Mouse (Mus musculus) megakaryocyte, adult 5-6 weeks (primary cell): Measurements from ENCODE around the gene B3galt5. TPM values are rescaled to one million over a fixed set of nuclear protein-coding genes. Genes with fewer than 3 reads are reported as not detected.
A peak's percentile ranks its signal among the peaks of the same experiment; 100 is the strongest.

Source experiments
- ATAC-seq: 2 replicates; pipeline ENCODE4 v1.8.0; 2016; ENCODE audit warnings: mild to moderate bottlenecking, inconsistent platforms; ENCODE audit not compliant: poor library complexity, severe bottlenecking
- total RNA-seq, 2 experiments: library from RNA; stranded (forward) in 1 of 2; stranded (reverse) in 1 of 2; fragments of 153-499, 151-499 nt in 1 of 2; fragments of 221-1000, 200-1000 nt in 1 of 2; gene quantifications; 2 replicates each; pipeline versions ENCODE4 v1.2.3 to v1.2.4; 2015 to 2017

B3galt5 gene
- total RNA-seq (2015), result not detected in 2 replicates
- total RNA-seq (2017), result 0.08 TPM in 1 of 2 replicates, not detected in the other

DNA sequence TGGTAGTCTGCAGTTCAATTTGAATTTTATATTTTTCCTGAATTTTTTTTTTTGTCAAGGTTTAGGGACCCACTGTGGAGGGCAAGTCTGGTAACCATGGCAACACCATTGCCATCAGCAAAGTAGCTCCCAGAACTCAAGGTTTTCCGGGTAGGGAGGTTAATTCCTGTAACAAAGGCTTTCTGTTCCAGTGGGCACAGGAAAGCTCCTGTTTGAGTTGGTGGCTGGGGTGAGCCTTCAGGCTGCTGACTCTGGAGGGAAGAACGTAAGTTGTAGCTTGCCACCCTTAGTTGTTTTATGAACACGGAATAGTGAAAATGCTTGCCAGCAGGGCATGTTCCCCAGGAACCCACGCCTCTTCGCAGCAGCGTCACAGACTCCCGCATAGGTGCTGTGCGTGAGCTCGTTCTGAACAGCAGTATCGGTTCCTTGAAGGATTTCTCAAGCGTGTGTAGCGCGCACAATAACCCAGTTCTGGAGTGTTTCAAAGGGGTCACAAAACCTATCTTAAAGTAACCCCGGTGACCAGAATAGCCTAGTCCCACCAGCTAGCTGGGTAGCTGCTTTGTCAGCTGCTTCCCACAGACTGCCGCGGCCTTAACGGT lies at the start of gene B3galt5:
Gene B3galt5, plus strand, starts transcription at position 436 of the 605 bp plus-strand sequence.
- ATAC-seq, result no peak

DNA sequence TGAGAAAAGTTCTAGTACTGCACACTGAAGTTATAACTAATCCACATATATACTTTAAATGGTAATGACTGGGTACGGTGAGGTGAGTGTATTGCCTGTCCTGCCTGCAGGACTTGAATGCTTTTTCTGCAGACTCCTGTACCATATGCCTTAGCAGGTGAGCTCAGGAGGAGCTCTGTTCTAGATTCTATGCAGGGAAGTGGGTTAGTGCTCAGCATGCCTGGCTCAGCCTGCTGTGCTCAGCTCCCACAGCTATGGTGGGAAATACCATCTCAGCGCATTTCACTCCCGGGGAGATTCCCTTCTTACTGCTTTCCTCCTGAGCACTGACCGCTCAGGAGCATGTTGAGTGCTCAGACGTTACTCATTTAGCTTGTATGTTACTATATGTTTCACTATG lies 48.0 kb upstream of the B3galt5 start:
- ATAC-seq, result no peak

DNA sequence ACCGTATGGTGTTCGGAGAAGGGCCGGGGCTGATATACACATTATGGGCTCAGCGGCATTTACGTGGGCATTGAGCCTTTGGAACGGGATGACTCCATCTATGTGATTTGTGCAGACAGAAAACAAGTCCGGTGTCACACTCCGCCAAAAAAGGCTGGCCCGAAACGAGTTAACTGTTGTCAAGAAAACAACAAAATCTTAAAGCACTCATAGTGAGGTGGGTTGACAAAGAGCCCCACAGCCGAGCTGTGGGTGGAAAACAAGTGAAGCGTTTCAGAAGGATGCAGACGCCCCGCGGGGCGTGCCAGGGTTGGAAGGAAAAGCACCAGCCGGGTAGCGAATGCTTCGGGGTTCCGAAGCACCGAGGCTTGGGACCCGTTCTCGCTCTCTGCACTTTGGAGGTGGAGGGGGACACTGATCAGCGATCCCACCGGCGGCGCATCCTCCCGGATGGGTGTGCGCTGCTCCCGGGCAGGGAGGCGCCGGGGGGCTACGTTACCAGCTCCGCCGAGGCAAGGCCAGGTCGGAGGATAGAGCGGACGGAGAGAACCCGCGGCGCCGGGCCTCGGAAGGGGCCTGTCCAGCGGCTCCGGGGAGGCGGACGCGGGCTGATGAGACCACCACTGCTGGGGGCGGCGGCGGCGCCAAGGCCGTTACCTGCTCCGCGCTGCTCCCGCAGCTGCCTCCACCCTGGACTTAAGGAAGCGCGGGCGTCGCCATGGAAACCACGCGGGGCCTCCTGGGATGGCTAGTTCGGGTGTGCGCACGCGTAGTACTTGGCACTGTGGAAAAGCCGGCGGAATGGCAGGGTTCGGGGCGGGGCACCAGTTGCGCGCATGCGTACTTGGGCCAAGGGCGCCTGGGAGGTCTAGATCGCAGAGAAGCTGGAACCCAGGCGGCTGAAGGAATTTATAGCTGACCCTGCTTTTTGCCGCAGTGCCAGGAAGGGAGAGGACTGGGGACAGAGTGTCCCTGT lies 43.8 kb upstream of the B3galt5 start, which contains the start of gene Lca5l:
Gene Lca5l, minus strand, starts transcription at position 741 of the 976 bp plus-strand sequence.
- peak; percentile 95 for ATAC-seq

DNA sequence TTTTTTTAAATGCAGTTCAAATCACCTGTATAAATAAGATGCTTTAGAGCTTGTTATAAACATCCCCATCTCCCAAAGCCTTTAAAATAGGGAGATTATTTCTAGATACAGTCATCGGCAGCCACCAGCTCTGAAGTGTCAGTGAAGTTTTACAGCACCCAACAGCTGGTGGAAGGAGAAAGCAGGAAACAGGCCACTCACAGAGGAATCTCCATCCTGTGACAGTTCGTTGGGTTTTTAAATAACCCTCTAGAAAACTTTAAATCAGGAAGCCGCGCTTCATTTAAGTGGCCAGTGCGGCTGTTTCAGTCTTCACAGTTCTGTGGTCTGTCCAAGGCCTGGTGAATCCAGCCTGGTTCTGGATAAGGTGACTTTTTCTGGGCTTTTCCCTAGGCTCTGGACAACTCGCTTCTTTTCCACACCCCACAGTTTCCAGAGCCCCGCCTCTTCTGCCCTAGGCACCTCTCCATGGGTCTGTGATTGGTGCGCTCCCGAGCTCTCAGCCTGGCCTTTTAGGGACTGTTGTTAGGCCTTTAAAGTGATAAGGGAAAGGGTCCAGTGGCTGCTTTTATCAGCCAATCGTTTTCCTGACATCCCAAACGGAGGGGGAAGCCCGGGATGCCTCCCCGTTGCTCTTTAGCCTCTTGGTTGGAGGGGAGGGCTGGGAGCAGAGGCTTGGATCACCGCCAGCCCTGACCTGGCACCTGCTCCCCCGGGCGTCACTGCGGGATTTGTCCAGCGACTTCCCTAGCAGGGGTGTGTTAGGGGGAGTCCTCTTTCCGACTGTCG lies 35.5 kb upstream of the B3galt5 start, which contains the start of gene Sh3bgr:
Gene Sh3bgr, plus strand, starts transcription at position 538 of the 789 bp plus-strand sequence.
- no peak for ATAC-seq

DNA sequence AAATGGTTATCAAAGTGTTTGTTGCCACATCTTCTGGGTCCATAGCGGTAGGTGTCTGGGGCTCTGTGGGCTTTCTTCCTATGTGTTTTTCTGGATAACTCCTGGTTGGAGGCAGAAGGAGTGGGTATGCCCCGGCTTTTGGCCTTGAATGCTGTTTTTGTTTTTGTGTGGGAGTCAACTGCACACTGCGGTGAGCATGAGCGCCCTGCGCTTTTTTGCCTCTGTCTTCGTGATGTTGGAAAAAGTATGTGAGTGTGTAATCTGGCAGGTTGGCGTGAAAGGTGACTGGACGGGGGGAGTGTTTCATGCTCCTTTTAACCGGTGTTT lies 34.9 kb upstream of the B3galt5 start:
- ATAC-seq, result no peak

DNA sequence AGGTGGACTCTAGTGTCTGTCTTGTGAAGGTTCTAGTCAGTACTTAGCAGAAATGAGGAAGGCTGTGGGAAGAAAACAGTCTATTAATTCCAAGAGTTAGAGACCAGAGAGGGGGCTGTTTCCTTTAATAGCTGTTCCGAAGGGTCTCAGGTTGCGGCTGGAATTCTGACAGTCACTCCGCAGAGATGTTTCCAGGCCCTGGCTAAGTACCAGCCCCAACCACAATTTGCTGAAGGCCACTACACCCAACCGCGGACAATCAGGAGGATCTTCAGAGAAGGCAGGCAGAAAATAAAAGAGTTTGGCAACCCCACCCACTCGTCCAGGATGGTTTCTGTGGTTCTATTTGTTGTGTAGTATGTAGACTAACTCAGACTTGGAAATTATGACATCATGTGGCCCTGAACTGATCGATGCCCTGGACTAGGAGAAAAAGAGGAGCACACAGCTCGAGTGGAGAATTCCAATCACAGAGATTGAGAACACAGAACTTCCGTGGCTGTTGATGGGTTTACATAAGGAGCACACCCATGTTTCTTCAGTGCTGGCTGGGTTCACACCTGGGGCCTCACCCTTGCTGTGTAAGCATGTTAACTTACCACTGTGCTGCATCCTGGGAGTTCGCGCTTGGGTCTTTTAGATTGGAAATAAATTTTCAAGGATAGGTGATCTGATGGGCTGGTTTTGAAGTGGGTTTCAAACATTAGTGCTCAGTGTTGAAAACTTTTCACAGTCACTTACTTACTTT lies 33.9 kb upstream of the B3galt5 start:
- ATAC-seq, result no peak

DNA sequence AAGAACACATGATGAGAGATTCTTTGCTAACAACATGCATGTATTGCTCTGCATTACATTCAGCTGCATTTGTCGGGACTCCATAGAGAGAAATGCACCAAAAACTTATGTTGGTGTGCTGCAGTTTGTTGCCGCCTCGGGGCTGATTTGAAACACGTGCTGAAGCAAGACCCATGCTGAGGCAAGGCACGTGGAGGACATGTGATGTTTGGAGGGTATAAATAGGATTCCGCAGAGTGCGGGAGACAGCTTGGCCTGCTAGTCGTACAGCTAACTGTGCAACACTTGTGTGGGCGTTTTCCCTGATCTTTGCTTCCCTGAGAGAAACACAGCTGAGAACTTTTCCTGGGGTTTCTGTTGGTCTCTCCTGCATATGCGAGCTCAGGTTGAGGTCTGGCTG lies 25.8 kb upstream of the B3galt5 start:
- ATAC-seq, result no peak

DNA sequence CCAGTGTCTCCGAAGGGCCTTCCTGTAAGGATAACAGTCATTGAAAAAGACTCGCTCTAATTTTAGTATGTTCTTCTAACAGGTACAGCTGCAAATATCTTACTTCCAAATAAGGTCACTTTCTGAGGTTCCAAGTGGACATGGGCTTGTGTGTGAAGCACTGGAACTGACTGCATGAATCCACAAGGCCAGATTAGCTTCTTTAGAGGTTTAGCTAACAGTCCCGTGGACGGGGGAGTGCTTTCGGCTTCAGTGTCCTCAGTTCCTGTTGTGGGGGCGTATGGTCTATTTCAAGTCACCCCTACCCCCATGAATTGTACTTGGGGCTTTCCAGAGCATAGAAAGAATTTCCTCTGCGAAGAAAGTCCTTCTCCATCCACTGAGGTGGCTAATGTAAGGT lies 24.7 kb upstream of the B3galt5 start:
- no peak for ATAC-seq

DNA sequence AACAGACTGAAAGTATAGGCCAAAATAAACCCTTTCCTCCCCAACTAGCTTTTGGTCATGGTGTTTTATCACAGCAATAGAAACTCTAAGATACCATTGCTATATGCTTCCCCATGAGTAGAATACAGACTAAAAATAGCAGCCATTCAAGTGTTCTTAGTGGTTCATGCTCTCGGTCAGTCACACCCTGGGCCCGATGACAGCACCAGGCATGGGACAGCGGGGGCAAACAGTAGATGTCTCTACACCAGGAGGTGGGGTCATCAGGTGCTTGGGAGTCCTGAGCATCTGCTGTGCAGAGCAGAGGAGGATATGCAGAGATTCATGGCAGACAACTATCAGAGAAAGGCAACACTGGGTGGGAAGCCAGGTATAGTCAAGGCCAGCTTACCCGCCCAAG lies 22.6 kb upstream of the B3galt5 start:
- ATAC-seq, result no peak

DNA sequence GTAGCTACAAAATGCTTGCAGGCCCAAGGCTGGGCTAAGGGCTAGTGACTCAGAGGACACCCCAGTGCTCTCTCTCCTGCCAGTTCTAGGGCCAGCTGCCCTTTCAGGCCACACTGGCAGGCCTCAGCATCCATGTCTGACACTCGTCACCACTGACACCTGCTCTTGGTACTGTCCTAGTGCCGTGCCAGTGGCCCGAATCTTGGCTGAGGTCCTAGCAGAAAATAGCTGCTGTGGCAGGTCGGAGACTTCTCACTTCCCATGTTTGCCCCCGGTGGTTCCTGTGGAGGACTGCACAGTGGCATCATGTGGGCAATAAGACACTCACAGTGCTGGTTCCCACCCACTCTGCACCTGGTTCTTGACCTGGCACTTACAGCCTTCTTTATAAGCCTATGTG lies 14.1 kb upstream of the B3galt5 start:
- ATAC-seq, result no peak

DNA sequence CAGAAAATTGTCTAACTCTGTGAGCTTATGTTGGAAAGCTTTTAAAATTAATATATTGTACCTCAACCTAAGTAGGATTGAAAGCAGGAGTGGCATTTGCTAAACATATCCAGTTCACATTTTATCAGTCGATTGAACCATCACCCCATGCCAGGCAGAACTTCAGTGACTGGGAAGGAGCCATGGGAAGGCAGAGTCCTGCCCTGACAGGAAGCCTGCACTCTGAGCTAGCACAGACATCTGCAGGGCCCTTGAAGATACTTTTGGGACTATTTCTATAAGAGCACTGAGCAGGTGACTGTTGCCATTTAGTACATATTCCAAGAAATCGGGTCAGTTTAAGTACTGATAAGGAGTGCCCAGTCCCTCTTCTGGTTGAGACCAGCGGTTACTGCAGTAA lies 13.6 kb upstream of the B3galt5 start:
- no peak for ATAC-seq

DNA sequence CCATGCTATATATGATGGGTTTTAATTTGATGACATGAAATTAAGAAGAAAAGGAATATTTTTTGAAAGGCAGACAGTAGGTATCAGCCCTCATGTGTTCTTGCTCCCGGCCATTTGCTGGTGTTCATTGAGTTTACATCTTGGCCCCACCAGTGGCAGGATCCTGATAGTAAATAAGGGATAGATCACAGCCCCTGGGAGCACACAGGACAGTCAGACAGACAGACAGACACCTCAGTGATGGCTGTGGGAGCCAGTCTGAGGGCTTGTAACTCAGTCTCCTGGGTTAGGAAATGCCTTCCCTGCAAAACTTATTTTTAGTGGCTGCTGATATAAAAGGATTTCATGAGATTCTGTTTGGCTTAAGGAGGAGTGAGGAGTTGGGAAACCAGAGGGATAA lies 13.1 kb upstream of the B3galt5 start:
- no peak for ATAC-seq

DNA sequence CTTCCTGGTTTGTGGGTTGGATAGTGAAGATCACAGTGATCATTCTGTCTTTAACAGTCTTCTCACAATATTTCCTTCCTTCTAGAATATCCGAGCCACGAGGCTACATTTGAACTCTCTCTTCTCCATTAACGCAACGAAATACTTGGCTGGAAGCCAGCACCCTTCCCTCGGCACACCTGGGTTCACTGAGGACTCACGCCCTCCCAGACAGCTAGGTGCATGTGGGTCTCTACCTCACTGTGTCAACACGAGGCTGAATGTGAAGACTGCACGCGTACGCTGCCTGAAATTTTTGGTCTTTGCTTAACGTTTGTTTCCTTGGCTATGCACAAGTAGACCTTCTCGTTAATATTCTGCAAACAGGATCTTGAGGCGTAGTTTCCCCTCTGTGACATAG lies 7.2 kb upstream of the B3galt5 start:
- no peak for ATAC-seq

DNA sequence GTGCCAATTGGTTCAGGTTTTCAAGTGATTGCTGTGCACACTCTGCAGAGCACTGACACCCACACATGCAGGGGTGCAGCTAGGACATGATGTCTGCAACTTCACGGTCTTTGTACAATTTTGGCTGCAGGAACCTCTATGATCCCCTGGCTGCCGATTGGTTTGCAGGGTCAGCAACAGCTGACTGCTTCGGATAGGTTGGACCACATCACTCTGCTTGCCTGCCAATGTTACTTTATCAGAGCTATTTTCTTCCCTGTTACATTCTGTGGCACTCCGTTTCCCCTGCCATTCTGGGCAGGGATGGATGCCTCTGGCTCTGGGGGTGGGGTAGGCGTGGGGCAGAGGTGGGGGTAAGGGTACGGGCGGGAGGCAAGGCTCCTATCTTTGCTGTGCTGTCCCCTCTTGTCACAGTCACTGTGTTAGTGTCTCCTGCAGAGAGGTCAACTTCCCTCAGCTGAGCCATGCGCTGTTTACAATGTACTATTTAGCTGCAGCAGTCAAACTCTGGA lies 6.5 kb upstream of the B3galt5 start:
- ATAC-seq, result no peak

DNA sequence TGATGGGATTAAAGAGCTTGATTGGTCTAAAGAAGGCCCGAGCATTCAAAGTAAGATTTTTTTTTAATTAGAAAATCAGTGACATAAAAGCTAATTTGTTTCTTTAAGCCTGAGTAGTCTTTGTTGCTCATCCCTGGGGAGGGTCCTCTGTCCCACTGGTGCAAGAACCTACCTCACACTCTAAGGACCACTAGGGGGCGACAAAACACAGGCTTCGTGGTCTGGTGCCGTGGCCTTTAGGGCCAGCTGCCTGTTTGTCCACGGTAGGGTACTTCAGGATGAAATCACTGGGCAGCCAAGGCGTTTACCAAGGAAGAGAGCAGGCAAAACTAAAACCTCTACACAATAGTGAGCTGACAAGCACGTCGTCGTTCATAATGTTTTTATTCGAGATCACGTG lies 5.2 kb upstream of the B3galt5 start:
- peak; percentile 87 for ATAC-seq

DNA sequence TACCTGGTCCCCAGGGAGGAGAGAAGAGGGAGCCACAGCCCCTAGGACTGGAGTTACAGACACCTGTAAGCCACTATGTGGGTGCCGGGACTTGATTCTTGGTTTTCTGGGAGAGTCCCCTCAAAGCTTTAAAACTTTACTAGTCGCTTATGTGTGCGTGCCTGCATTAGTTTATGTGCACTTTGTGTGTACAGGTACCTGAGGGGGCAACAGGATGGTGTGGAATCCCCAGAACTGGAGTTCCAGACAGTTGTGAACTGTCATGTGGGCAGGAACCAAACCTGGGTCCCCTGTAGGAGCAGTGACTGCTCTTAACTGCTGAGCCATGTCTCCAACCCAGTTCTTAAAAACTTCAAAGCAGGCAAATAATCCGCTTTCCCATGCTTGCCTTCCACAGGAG lies 4.3 kb upstream of the B3galt5 start:
- ATAC-seq, result no peak

DNA sequence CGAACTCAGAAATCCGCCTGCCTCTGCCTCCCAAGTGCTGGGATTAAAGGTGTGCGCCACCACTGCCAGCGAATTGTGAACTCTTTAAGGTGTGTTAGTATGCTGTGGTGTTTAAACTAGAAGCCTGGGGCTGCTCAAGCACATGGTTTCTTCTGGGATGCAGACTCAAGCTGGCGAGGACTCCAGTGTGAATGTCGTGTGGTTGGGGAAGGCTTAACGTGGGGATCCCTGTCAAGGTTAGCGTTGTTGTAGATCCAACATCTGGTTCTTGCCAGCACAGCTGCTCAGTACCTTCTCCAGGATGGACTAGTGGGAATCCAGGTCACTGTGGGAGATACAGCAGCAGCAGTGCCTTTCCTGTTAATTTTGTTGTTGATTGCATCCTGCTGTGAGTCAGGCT lies 3.6 kb upstream of the B3galt5 start:
- ATAC-seq, result no peak

DNA sequence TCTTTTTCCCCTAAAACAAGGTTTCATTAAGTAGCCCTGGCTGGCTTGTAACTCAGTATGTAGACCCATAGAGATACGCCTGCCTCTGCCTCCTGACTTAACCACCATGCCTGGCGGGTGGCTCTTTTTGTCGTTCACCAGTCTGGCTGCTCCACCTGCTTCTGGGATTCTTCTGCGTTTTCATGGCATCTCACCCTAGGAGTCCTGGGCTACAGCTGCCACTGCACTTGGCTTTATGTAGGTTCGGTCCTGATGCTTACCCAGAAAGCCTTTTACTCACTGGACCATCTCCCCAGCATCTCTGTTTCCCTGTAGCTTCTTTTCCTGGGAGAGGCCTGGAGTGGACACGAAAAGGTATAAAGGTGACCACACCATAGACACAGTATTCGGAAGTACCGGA lies 1.6 kb upstream of the B3galt5 start:
- ATAC-seq, result no peak

DNA sequence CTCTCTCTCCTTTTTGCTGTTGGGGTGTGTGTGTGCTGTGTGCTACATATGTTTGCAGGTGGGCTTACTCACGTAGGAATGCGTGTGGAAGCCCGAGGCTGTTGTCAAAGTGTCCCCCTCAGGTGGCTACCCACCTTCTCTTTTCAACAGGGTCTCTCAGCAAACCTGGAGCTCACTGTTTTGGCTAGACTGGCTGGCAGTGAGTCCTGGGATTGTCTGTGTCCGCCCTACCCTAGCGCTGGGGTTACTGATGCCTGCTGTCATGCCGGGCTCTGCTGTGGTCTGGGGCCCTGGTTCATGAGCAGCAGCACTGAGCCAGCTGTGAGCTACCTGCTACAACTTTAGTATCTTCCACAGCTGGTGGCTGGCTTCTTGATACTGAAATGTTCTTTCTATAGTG lies 8.9 kb downstream of the B3galt5 start:
- ATAC-seq, result no peak

DNA sequence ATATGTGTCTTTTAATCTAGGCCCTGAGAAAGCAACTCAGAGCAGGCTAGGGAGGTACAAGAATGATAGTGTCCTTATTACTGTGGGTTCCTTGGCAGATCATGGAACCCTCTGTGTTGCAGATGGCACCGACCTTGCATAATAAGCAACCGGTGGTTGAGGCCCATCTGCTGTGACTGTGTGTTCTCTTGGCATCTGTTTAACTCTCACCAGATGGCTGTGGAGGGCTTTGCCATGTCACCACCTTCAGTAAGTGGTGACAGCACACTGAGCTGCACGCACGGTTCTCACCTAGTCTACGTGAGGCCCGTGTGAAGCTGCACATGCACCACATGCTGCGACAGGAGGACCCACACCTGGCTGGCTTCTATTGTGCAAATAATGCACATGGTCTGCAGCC lies 14.0 kb downstream of the B3galt5 start:
- ATAC-seq, result no peak
